Mouse (Mus musculus): ENCODE results near the gene Mepce.
A peak's percentile ranks its signal among the peaks of the same experiment; 100 is the strongest.
"Not testable (repeated sequence)": the region's sequence is repeated elsewhere in the genome, so short reads cannot be mapped to it uniquely, and the experiment has no call there.

Gene Mepce

DNA sequence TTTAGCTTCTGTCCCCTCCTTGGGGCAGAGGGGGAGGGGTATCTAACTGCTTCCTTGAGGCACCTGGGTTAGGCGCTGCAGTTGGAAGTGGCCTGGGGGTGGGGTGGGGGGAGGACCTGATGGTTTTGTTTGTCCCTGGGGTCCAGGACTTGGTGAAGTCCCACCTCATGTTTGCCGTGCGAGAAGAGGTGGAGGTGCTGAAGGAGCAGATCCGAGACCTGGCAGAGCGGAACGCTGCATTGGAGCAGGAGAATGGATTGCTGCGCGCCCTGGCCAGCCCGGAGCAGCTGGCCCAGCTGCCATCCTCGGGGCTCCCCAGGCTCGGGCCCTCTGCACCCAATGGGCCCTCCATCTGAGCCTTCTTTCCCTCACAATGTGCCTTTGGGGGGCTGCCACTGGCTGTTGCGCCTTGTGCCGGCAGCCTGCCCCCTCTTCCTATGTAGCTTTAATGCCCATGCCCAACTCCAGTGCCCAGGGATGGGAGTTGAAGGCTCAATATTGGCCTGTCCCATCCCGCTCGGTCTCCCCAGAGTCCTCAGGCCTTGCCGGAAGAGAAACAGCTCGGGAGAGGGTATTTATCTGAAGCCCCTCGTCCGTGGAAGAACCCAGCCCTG is 28.4 kb downstream of the Mepce start:
- DNase-seq (ENCODE audit: low read depth) = no peak

DNA sequence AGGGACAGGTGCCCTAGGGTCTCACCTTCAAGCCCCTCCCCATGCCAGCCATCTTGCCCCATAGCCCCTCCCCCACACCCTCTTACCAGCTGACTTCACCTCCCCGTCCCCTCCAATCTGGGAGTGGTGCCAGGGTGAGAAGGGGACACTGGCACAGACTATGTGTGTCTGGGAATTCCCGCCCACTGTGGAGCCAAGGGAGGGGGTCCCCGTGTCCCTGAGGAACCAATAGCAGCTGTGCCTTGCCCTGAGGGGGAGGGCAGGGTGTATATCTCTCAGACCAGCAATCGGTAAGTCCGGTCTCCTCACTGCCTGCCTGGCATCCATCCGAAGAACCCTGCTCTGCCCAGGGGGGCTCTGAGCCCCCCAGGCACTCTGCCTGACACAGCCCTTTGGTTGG is 29.6 kb downstream of the Mepce start:
- DNase-seq (ENCODE audit: low read depth) = no peak

DNA sequence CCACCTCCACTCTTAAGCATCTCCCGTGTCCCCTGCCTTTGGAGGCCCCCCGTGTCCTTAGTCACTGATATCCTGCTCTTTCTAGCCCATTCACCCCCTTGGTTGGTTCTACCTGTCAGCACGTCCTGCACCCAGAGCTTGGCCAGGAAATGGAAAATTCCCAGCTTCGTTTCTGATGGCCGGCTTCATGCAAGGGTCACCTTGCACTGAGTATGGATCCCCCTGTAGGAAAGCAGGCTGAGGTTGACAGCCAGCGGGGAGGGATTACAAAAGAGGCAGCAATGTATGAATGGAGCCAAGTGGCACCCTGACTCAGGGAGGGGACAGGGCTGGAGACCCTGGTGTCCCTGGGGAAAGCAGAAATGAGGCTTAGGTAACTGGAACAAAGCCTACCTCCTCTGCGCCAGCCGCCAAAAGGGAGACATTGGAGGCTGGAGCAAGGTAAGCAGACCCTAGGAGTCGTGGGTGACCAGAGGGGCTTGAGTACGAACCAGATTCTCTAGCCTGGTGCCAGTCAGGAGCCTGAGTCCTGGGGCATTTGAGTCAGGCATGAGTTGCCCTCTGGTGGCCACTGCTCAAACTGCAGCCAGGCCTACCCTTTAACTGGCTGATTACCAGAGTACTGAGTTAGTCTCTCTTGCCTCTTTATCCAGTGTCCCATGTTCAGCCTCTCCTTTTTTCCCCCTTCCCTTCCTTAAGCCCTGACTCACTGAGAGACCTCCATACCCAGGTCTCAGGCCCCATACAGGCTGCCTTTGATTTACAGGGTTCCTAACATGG is 30.4 kb downstream of the Mepce start:
- DNase-seq (ENCODE audit: low read depth) = peak; percentile 81

DNA sequence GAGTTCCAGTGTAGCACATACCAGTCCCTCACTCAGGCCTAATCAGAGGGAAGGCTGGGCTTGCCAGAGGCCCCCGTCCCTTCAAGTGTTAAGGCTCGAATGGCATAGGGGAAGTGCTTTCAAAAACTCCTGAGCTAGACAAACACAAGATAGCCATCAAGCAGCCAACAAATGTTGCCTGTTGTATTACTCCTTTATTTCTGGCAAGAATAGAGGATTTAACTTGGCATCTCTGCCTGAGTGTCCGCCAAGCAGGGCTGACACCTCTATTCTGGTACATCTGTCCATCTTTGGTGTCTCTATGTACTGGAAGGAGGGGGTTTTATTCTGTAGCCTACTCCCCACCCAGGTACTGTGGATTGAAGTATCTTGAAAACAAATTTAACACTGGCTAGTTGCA is 31.3 kb downstream of the Mepce start:
- DNase-seq (ENCODE audit: low read depth) = no peak

DNA sequence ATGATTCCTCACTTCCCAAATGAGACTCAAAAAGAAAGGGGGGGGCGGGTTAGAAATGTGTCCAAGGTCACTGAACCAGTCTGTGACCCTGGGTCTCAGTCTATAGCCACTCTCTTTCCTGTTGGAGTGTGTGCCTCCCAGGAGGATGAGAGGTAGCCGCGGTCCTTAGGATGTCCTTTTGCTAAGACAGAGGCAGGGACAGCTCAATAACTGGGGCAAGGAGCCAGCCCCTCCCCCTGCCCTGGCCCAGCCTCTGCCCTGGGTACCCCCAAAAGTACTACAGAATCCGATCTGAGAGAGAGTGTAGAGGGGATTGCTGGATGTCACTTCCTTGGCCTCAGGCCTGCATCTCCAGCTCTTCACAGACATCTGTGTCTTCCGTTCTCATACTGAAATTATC is 32.0 kb downstream of the Mepce start:
- DNase-seq (ENCODE audit: low read depth) = no peak

DNA sequence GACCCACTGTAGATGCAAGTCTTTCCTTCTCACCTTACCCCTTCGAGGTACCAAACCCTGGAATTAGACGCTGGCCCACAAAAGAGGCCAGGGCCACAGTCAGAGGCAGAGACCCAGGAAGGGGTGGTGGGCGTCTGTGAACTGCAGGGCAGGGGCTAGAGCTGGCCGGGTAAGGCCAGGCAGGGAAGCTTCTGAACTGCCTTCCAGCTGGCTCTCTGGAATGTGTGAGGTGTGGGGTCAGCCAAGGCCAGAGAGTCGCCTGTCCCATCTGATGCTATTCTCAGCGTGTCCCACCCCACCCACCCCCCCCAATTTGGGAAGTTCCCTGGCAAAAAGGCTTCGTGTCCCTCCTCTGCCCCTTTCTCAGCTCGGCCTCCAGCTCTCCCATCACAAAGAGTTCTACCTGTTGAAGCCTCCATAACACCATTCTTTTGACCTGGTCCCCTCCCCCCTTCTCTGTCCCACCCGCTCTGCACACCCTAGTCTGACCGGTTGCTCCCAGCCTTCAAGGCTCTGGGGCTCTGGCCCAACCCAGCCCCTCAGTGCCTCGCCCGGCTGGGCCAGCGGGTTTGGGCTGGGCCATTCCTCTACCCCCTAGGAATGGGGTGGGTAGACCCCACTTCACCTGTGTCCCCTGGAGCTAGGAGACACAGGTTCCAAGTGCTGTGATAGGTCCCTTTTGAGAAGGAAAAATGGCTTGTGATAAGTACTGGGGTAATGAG is 34.2 kb downstream of the Mepce start:
- DNase-seq (ENCODE audit: low read depth) = no peak

DNA sequence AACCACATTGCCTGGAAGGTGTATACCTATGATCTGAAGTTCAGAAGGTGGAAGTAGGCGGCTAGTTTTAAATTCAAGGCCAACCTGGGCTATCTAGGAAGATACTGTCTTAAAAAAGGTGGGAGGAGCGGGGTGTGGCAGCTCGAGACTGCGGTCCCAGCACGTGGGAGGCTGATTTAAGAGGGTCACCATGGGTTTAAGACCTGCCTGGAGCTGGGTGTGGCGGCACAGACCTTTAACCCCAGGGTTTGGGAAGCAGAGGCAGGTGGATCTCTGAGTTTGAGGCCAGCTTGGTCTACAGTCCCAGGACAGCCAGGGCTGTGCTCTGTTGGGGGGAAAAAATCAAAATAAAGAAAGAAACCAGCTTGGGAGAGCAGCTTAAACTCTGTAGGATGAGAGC is 35.5 kb downstream of the Mepce start:
- DNase-seq (ENCODE audit: low read depth) = no peak

DNA sequence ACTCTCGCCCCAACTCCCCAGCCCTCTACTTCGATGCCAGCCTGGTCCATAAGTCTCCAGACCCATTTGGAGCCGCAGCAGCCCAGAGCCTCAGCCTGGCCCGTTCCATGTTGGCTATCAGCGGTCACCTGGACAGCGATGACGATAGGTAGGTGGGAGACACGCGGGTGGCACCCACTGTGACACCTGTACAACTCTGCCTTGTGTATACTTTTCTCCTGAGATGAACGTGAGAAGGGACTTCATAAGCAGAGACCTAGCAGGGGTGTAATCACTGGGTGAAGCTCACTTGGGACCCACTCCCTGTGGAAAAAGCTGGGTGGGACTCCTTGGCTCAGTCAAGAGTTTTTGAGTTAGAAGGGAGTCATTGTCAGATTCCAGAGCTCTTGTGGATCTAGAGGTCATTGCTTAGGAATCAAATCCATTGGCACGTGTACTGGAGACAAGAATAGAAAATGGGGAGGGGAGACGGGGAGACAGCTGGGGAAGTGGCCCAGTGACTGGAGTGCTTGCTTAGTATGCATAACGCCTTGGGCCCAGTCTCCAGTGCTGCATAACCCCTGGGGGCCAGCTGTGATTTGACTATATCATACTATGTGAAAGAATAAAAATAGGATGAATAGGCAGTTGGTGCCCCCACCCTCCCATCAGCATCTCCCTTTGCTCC is 36.1 kb downstream of the Mepce start:
- no peak for DNase-seq (ENCODE audit: low read depth)

DNA sequence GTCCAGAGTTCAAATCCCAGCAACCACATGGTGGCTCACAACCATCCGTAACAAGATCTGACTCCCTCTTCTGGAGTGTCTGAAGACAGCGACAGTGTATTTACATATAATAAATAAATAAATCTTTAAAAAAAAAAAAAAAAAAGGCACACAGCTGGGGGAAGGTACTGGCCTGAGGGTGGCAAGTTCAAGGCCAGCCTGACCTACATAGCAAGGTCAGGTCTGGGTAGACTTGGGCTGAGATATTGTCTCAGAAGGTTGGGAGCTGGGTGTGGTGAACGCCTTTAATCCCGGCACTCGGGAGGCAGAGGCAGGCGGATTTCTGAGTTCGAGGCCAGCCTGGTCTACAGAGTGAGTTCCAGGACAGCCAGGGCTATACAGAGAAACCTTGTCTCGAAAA is 37.2 kb downstream of the Mepce start:
- DNase-seq (ENCODE audit: low read depth) = not testable (repeated sequence)

DNA sequence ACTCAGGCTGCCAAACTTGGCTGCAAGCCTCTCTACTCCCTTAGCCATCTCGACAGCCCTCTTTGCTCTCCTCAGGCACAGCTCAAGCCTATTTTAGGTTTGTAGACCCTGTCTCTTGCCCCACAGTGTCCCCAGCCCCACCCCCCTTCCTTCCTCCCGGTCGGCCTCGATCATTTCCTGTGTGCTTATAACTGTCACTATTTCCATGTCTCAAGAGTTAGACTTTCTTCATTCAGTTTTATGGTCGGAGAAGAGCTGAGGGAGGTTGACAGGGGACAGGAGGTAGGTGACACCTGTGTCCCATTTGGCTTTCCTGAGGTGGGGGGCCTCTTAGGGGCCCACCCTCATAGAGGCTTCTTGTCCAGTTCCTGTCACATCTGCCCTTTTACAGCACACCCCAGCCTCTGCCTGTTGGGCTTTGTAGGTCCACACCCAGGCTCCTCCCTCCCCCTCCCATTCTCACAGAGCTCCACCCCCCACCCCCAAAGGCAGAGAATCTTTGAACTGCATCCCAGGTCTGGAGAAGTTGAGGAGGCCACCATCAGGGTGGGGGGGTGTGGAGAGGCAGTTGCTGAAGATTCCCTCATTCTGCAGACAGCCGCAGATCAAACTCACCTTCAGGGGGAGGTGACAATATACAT is 38.1 kb downstream of the Mepce start:
- peak; percentile 42 for DNase-seq (ENCODE audit: low read depth)

DNA sequence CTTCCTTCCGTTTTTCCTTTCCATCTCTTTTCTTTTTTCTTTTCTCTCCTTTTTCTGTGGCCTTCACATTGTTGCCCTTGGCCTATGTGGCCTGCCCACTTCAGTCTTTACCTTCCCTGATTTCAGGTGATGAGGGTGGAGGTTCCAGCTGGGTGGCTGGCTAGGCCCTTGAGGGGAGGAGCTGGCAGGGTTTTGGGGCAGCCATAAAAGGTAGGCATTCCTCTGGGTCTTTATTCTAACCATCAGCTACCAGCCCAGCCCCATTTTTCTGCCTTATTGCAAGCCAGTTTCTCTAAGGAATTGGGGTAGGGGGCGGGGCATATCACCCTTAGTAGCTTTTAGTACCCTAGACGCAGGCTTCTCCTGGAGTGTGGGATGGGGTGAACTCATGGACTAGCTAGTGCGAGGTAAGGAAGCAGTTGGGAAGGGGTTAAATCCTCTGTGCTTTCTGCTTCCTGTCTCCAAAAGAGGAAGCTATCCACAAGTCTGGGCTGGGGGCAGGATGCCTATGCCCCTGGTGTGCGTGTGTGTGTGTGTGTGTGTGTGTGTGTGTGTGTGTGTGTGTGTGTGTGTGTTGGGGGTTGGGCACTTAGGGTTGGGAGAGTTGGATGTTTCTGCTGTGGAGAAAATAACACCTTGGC is 39.2 kb downstream of the Mepce start:
- DNase-seq (ENCODE audit: low read depth) = no peak

DNA sequence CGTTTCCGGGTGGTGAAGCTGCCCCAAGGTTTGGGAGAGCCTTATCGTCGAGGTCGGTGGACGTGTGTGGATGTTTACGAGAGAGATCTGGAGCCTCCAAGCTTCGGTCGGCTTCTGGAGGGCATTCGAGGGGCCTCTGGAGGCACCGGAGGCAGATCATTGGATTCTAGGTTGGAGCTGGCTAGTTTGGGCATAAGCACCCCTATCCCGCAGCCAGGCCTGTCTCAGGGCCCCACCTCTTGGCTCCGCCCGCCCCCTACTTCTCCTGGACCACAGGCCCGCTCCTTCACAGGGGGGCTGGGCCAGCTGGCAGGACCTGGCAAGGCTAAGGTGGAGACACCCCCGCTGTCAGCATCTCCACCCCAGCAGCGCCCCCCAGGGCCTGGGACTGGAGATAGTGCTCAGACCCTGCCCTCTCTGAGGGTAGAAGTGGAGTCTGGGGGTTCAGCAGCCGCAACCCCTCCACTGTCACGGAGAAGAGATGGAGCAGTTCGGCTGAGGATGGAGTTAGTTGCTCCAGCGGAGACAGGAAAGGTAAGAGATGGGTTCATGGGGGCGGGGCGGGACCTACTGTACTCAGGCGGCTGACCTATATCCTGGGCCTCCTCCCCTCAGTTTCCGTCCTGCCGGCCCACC is 40.0 kb downstream of the Mepce start:
- no peak for DNase-seq (ENCODE audit: low read depth)

DNA sequence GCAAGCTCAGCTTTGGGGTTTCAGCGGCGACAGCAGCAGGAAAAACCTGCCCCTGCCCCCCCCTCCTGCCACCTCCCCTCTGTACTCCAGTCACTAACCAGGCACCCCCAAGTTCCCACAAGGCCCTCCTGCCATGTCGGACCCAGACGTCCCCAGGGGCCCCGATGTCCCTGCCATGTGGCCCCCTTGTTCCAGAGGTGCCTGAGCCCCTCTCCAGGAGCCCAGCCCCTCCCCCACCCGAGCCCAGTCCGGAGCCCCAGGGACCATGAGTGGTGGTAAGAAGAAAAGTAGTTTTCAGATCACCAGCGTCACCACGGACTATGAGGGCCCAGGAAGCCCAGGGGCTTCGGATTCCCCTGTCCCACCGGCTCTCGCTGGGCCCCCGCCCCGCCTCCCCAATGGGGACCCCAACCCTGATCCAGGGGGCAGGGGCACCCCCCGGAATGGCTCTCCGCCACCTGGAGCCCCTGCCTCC is 40.6 kb downstream of the Mepce start:
- DNase-seq (ENCODE audit: low read depth) = no peak

DNA sequence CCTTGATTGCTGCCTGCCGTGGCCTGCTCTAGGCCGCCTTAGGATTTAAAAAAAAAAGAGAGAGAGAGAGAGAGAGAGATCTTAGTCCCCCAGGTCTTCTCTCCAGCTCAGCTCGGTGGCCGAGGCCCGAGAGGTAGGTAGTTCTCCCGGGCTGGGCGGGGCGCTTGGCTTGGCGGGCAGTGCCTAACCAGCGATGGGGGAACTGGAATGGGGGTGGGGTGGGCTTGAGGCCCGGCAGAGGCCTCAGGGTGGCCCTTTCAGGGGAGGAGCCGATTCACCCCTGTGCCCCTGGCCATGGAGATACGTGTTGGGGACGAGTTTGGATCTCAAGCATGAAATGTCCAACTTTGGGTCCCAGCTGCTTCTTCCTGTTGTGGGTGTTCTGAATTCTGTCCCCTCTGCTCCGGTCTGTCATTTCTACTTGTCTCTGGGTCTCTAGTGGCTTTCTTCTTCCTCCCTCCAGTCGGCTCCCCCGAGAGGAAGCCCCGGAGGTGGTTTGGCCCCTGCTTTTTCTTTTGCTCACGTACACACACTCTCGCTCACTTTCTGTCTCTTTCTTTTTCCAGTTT is 41.1 kb downstream of the Mepce start:
- peak; percentile 56 for DNase-seq (ENCODE audit: low read depth)

DNA sequence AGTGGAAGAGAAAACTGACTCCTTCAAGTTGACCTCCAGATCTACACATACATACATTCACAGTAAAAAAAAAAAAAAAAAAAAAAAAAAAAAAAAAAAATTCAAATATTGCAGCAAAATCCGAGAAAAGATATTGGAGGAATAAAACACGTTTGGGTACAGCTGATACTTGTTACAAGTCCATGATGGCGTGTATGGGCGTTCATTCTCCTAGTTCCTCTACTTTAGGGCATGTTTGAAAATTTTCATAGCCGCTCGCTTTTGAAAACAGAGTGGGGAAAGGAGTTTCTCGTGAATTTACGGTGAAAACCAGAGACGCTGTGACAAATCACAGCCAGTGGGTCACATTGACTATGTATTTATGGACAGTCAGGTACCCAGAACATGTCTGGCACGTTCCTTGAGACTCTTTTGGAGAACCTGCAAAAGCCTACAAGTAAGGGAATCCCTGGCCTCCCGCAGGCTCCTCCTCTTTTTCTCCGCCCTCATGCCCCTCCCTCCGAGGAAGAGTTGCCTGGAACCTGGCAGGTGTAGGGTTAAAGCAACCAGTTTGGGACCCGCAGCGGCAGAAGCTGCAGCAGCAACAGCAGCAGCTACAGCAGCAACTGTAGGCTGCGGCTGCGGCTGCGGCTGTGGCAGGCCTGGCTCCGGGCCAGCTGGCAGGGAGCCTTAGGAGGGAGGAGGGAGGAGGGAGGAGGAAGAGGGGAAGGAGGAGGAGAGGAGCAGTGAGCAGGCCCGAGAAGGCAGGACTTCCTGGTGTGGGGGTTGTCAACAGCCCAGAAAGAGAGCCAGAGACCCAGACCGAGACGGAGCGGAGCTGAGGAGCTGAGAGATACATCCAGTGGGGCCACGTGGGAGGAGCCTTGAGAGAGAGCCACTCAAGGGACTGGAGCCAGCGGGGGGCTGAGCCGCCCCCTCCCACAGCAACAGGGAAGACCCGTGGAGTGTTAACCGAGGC is 42.0 kb downstream of the Mepce start, which contains the start of gene Tsc22d4:
TSS of gene Tsc22d4 (plus strand) at position 517 of the 958 bp plus-strand sequence.
- DNase-seq (ENCODE audit: low read depth) = peak; percentile 77

DNA sequence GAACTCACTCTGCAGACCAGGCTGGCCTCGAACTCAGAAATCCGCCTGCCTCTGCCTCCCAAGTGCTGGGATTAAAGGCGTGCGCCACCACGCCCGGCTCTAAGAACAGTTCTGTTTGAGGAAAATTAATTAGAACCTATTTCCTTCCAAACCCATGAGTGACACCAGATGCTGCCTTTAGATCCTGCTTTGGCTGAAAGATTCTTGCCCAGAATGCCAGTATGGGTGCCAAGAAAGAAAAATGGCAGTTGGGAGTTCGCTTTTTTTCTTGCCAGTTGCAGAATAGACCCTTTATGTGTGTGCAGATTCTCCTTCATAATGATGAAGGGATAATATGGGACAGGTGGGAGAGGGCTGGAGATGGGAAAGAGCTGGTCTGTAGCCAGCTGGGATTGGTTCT is 43.3 kb downstream of the Mepce start:
- no peak for DNase-seq (ENCODE audit: low read depth)

DNA sequence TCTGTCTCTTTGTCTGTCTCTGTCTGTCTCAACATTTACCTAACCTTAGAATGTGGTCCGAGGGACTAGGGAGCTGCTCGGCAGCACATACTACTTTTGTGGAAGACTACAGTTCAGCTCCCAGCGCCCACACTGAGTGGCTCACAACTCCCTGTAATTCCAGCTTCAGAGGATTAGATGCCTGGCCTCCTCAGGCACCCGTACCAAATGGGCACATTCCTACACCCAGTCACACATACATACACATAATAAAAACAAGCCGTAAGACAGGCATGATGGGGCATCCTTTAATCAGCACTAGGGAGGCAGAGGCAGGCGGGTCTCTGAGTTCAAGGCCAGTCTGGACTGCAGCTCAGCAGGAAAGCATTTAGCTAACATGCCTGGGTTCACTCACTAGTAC is 44.6 kb downstream of the Mepce start:
- no peak for DNase-seq (ENCODE audit: low read depth)

DNA sequence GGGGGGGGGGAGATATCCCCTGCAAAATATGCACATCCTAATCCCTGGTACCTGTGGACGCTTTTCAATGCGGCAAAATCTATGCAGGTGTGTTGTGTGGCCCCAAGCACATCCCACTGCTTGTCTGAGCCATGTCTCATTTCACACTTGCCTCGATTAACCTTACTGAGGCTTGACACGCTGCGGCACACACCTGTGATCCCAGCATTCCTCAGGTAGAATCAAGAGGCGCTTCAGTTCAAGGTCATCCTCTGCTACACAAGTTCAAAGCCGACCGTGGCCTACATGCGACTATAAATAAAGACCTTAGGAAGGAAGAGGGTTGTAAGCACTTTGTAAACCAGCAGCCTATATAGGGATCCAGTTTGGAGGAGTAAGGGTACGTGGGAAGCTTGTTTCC is 45.4 kb downstream of the Mepce start:
- DNase-seq (ENCODE audit: low read depth) = no peak
